Mouse (Mus musculus) hindbrain, embryonic 14.5 days (tissue): ENCODE measurements at regions not wholly inside any gene's neighbourhood (a gene's known extent, or its start where the extent isn't known, plus 50 kb on each side); places are given as distances from the start of the nearest gene placed in this dataset.

Source experiments
- ATAC-seq: fragments of 200-750 bp; cut with Nextera tagmentation; 2 replicates; pipeline ENCODE4 v1.8.0; 2017; ENCODE audit warnings: moderate number of reproducible peaks, mild to moderate bottlenecking, moderate TSS enrichment, moderate library complexity; ENCODE audit not compliant: low FRiP score
- DNase-seq: peaks from one replicate; pipeline ENCODE4 v3.0.0-alpha.2; 2015; ENCODE audit warnings: low spot score
- H3K27ac ChIP-seq: fragments of 300-500 bp; sonication (generic); 2 replicates; pipeline ENCODE4 v1.5.1; 2014; ENCODE audit warnings: mild to moderate bottlenecking, moderate library complexity
- H3K27me3 ChIP-seq: fragments of 300-500 bp; sonication (generic); 2 replicates; pipeline ENCODE4 v1.6.1; 2014; ENCODE audit warnings: mild to moderate bottlenecking, low read length, mixed read lengths; ENCODE audit not compliant: control insufficient read depth, insufficient read depth
- H3K36me3 ChIP-seq: fragments of 300-500 bp; sonication (generic); replicated peaks from 2 replicates; pipeline ENCODE4 v1.6.1; 2014; ENCODE audit not compliant: control insufficient read depth, insufficient read depth
- H3K4me1 ChIP-seq: fragments of 300-500 bp; sonication (generic); replicated peaks from 2 replicates; pipeline ENCODE4 v1.6.1; 2014; ENCODE audit warnings: antibody characterized with exemption, low read length, mixed read lengths; ENCODE audit not compliant: control insufficient read depth, insufficient read depth
- H3K4me2 ChIP-seq: fragments of 300-500 bp; sonication (generic); replicated peaks from 2 replicates; pipeline ENCODE4 v1.6.1; 2014; ENCODE audit warnings: mild to moderate bottlenecking, moderate library complexity
- H3K4me3 ChIP-seq: fragments of 300-500 bp; sonication (generic); replicated peaks from 2 replicates; pipeline ENCODE4 v1.5.1; 2014; ENCODE audit warnings: mild to moderate bottlenecking, low read length
- H3K9ac ChIP-seq: fragments of 300-500 bp; sonication (generic); 2 replicates; pipeline ENCODE4 v1.6.1; 2014
- H3K9me3 ChIP-seq: fragments of 300-500 bp; sonication (generic); 2 replicates; pipeline ENCODE4 v1.6.1; 2016; ENCODE audit warnings: low read length; ENCODE audit not compliant: control insufficient read depth
- WGBS: fragments of 180-500 bp; shearing (Covaris S2); extraction: QIAGEN DNeasy Blood & Tissue Kit; methylation state at CpG from one replicate; pipeline ENCODE4 v1.1.7; 2014; 5-methylcytosine and 5-hydroxymethylcytosine counted together

GRCm38 (mm10) chr13:111179186-111179585 is 75.6 kb upstream of the Actbl2 start:
- H3K9ac ChIP-seq = no peak overlapping the region
- H3K27me3 ChIP-seq = no peaks in the 10 kb centered on the region
- no peak overlapping the region for H3K4me3 ChIP-seq
- 86% methylated on average over 6 of the region's 6 CpGs for WGBS
- DNase-seq (no peak), ATAC-seq (no peak)
- H3K36me3 ChIP-seq = no peaks in the 10 kb centered on the region
- H3K4me2 ChIP-seq = no peak overlapping the region
- H3K9me3 ChIP-seq = no peaks in the 10 kb centered on the region
- H3K27ac ChIP-seq = no peak overlapping the region
- no peaks in the 10 kb centered on the region for H3K4me1 ChIP-seq

- Histone ChIP-seq H3K27ac (no peak overlapping the region), H3K4me1 (no peaks in the 10 kb centered on the region), H3K4me3 (no peak overlapping the region), H3K9ac (no peak overlapping the region), H3K4me2 (no peak overlapping the region), H3K36me3 (no peaks in the 10 kb centered on the region), H3K9me3 (no peaks in the 10 kb centered on the region), H3K27me3 (no peaks in the 10 kb centered on the region)
- ATAC-seq (no peak), DNase-seq (no peak)
- WGBS = 61% methylated on average over 2 of the region's 2 CpGs
Observed at GRCm38 (mm10) chr13:111183293-111183692, 71.5 kb upstream of the Actbl2 start.

GRCm38 (mm10) chr13:111185799-111186198 is 69.0 kb upstream of the Actbl2 start:
- 81% methylated on average over 4 of the region's 4 CpGs for WGBS
- H3K4me3 ChIP-seq = no peak overlapping the region
- H3K9ac ChIP-seq = no peak overlapping the region
- no peaks in the 10 kb centered on the region for H3K4me1 ChIP-seq
- no peaks in the 10 kb centered on the region for H3K27me3 ChIP-seq
- no peak for ATAC-seq
- no peaks in the 10 kb centered on the region for H3K36me3 ChIP-seq
- no peak for DNase-seq
- H3K27ac ChIP-seq = no peak overlapping the region
- no peak overlapping the region for H3K4me2 ChIP-seq
- no peaks in the 10 kb centered on the region for H3K9me3 ChIP-seq

- ATAC-seq (no peak), DNase-seq (no peak)
Observed at GRCm38 (mm10) chr13:111186833-111187232, 68.0 kb upstream of the Actbl2 start.

GRCm38 (mm10) chr13:111193919-111194318 is 60.9 kb upstream of the Actbl2 start:
- Histone ChIP-seq H3K4me1 (no peaks in the 10 kb centered on the region), H3K4me2 (no peak overlapping the region), H3K9me3 (no peaks in the 10 kb centered on the region), H3K27me3 (no peaks in the 10 kb centered on the region), H3K36me3 (no peaks in the 10 kb centered on the region), H3K9ac (no peak overlapping the region), H3K27ac (no peak overlapping the region), H3K4me3 (no peak overlapping the region)
- ATAC-seq (no peak), DNase-seq (no peak)
- WGBS = 81% methylated on average over 2 of the region's 2 CpGs

More at GRCm38 (mm10) chr13:111186833-111187232, 68.0 kb upstream of the Actbl2 start:
- Histone ChIP-seq H3K27ac (no peak overlapping the region), H3K9ac (no peak overlapping the region), H3K4me3 (no peak overlapping the region), H3K9me3 (no peaks in the 10 kb centered on the region), H3K4me2 (no peak overlapping the region), H3K27me3 (no peaks in the 10 kb centered on the region), H3K36me3 (no peaks in the 10 kb centered on the region), H3K4me1 (no peaks in the 10 kb centered on the region)
- WGBS = 88% methylated on average over 2 of the region's 2 CpGs

GRCm38 (mm10) chr13:111194337-111194736 is 60.5 kb upstream of the Actbl2 start:
- Histone ChIP-seq H3K27me3 (no peaks in the 10 kb centered on the region), H3K4me3 (no peak overlapping the region), H3K27ac (no peak overlapping the region), H3K9ac (no peak overlapping the region), H3K9me3 (no peaks in the 10 kb centered on the region), H3K4me2 (no peak overlapping the region), H3K4me1 (no peaks in the 10 kb centered on the region), H3K36me3 (no peaks in the 10 kb centered on the region)
- WGBS = 49% methylated on average over 7 of the region's 7 CpGs
- ATAC-seq = no peak
- DNase-seq = no peak

- DNase-seq (no peak), ATAC-seq (no peak)
- no peaks in the 10 kb centered on the region for H3K27me3 ChIP-seq
- no peaks in the 10 kb centered on the region for H3K4me1 ChIP-seq
- no peaks in the 10 kb centered on the region for H3K9me3 ChIP-seq
- WGBS = 87% methylated on average over 3 of the region's 3 CpGs
- no peak overlapping the region for H3K27ac ChIP-seq
- no peak overlapping the region for H3K9ac ChIP-seq
- no peak overlapping the region for H3K4me3 ChIP-seq
- H3K4me2 ChIP-seq = no peak overlapping the region
- no peaks in the 10 kb centered on the region for H3K36me3 ChIP-seq
Observed at GRCm38 (mm10) chr13:111201532-111201931, 53.3 kb upstream of the Actbl2 start.

- DNase-seq = peak; percentile 49
- no peaks in the 10 kb centered on the region for H3K27me3 ChIP-seq
- 68% methylated on average over 11 of the region's 11 CpGs for WGBS
Observed at GRCm38 (mm10) chr13:111204580-111205285, 50.1 kb upstream of the Actbl2 start.

More at GRCm38 (mm10) chr13:111204580-111205285, 50.1 kb upstream of the Actbl2 start:
- H3K4me3 ChIP-seq = no peak overlapping the region
- ATAC-seq = no peak
- no peaks in the 10 kb centered on the region for H3K4me1 ChIP-seq
- H3K36me3 ChIP-seq = no peaks in the 10 kb centered on the region
- H3K4me2 ChIP-seq = no peak overlapping the region
- no peak overlapping the region for H3K27ac ChIP-seq
- H3K9me3 ChIP-seq = no peaks in the 10 kb centered on the region
- no peak overlapping the region for H3K9ac ChIP-seq
